Mouse (Mus musculus) subcutaneous adipose tissue, adult 2 months (tissue): ENCODE data around the gene Lamp5. TPM values are rescaled to one million over a fixed set of nuclear protein-coding genes. Genes with fewer than 3 reads are reported as not detected.

Experiments
- polyA plus RNA-seq: library from polyadenylated mRNA; depleted of rRNA; stranded (reverse); fragments of >200 nt; gene quantifications from 2 replicates; pipeline ENCODE4 v1.2.3, GENCODE M21; 2012; ENCODE audit warnings: low replicate concordance; rRNA removed

Gene Lamp5
- polyA plus RNA-seq = 0.36 TPM in 1 of 2 replicates, not detected in the other

GRCm38 (mm10) chr2:136051688-136052289, at the start of gene Lamp5:
TSS of gene Lamp5 (plus strand) at chr2:136052239.

